Mouse (Mus musculus) layer of hippocampus, postnatal 10 days (tissue): ENCODE data around the gene Slc44a5. TPM values are rescaled to one million over a fixed set of nuclear protein-coding genes. Genes with fewer than 3 reads are reported as not detected.

Source experiments
- DNase-seq, 2 experiments: peaks; one replicate each; pipeline ENCODE4 v3.0.0; 2021; ENCODE audit warnings: low spot score in 2 of 2
- total RNA-seq, 2 experiments: library from RNA; stranded (reverse); gene quantifications; 2 replicates each; pipeline ENCODE4 v1.2.3; 2021

The Slc44a5 gene
- total RNA-seq, 2 experiments from 2014 or later = 45.5 to 48.6 TPM

DNA sequence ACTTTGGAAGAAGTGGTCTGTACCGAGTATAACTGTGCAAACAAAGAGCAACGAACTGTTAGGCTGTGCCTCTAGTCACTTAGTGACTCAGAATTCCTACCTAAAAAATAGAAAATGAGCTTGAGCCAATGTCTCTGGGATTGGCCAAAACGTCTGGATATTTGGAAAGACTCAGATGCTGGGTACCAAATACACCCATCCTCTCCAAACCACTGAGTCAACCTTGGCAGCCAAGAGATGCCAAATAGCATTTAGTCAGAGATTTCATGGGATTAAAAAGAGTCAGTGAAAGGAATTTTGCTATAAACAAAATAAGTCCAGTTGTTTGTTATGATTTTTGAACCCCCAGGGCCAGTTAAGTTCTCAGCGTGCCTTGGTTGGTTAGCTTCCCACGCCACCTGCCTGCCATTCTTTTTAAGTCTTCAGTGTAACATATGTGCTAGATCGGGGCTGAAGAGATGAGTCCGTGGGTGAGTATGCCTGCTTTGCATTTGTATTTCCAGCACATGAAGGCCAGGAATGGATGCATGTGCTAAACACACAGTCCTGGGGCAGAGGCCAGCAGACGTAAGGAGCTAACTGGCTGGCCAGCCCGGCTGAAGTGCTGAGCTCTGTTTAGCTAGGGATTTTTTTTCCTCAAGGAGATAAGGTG, 320.7 kb downstream of the Slc44a5 start:
- DNase-seq = no peak

DNA sequence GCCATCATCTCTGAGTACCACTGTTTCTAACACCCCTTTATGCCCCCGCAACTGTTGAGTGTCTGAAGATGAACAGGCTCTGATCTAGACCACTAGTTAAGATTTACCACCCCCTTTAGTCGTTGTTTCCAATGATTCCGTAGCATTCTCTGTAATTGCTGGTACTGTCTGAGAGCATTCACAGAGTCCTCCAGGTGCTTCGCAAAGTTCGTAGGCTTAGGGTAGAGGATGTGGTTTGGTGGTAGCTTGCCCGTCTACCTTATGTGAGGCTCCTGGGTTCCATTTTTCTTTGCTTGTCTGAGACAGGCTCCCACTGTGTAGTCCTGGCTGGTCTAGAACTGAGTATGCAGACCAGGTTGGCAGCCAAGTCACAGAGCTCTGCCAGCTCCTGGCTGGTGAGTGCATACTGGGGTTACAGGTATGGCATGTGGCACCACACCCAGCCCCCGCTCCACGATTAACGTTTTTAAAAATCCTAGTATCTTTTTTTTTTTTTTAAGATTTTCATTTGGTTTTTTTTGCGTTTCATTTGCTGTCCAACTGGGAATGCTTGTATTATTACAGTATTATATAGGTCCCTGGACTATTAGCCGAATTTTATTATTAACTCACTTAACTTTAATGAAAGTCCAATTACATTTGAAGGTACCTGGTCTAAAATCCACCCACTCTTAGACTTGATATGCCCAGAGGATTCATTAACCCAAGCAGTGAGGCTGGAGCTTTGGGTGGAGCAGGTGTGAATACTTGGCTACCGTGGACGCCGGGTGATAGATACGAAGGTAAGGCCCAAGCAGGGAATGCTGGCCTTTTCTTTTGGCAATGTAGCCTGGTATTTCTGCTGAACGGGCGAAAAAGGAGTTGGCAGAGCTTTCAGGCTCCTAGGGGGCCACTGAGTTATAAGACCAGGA, 321.9 kb downstream of the Slc44a5 start:
- DNase-seq = no peak

DNA sequence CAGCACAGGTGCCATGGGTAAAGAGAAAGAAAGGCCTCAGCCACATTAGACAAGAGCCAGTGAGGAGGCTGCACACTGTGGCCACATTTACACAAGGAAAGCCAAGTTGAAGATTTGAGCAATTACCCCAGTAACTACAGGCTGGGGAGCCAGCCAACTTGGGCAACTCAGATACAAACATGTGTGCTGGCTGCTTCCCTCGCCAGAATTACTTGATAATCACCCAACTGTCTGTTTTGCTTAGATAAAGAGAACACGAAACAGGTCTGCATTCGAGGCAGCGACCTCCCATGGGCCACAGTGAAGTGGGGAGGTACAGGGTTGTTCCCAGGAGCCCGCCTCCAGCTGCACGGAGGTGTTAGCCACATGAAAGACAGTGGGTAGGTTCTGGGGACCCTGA, 324.3 kb downstream of the Slc44a5 start:
- DNase-seq = peak; percentile 36 to 51

DNA sequence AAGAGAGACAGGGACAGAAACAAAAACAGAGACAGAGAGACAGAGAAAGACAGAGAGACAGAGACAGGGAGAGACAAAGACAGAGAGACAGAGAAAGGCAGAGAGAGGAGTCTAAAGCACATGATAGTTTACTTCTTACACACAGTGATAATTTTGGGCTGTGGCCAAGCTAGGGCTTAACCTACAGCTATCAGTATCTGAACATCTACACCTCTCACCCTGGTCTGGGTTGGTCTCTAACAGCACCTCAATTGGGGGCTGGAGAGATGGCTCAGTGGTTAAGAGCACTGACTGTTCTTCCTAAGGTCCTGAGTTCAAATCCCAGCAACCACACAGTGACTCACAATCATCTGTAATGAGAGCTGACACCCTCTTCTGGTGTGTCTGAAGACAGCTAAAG, 325.3 kb downstream of the Slc44a5 start:
- no peak for DNase-seq

- no peak for DNase-seq
Observed at GRCm38 (mm10) chr3:154300006-154300405, 326.8 kb downstream of the Slc44a5 start.

- no peak for DNase-seq
Observed at GRCm38 (mm10) chr3:154301102-154301501, 327.9 kb downstream of the Slc44a5 start.

- DNase-seq = no peak
Observed at GRCm38 (mm10) chr3:154305163-154305884, 332.1 kb downstream of the Slc44a5 start.

- DNase-seq = no peak
Observed at GRCm38 (mm10) chr3:154317651-154318248, 344.5 kb downstream of the Slc44a5 start.

Other genes with a start within 250 kb of the Slc44a5 start
- 10 to 100 TPM; 22.3 to 24.9 TPM for gene St6galnac3, start 248.3 kb upstream of the Slc44a5 start, total RNA-seq
- gene Asb17, start 129.2 kb upstream of the Slc44a5 start, total RNA-seq = not detected
- gene Msh4, start 67.3 kb upstream of the Slc44a5 start, total RNA-seq = under 1 TPM; 0.59 to 0.71 TPM
- gene Rabggtb, start 60.4 kb upstream of the Slc44a5 start, total RNA-seq = 10 to 100 TPM; 73.5 to 80.8 TPM
- gene Acadm, start 28.8 kb upstream of the Slc44a5 start, total RNA-seq = 10 to 100 TPM; 43.8 to 58.1 TPM